Mouse (Mus musculus) forebrain, embryonic 13.5 days (tissue): Measurements from ENCODE around the gene Krt6b. TPM values are rescaled to one million over a fixed set of nuclear protein-coding genes. Genes with fewer than 3 reads are reported as not detected.
"Not testable (repeated sequence)": the region's sequence is repeated elsewhere in the genome, so short reads cannot be mapped to it uniquely, and the experiment has no call there.

Source experiments
- ATAC-seq: fragments of 200-750 bp; cut with Nextera tagmentation; 2 replicates; pipeline ENCODE4 v1.8.0; 2017
- H3K27ac ChIP-seq: fragments of 300-500 bp; sonication (generic); 2 replicates; pipeline ENCODE4 v1.5.1; 2015; ENCODE audit warnings: inconsistent platforms, mild to moderate bottlenecking, moderate library complexity
- H3K27me3 ChIP-seq: fragments of 300-500 bp; sonication (generic); 2 replicates; pipeline ENCODE4 v1.6.1; 2015; ENCODE audit warnings: mild to moderate bottlenecking, inconsistent platforms
- H3K36me3 ChIP-seq: fragments of 300-500 bp; sonication (generic); 2 replicates; pipeline ENCODE4 v1.6.1; 2015; ENCODE audit warnings: mild to moderate bottlenecking, inconsistent platforms; ENCODE audit not compliant: poor library complexity, severe bottlenecking
- H3K4me1 ChIP-seq: fragments of 300-500 bp; sonication (generic); 2 replicates; pipeline ENCODE4 v1.6.1; 2015; ENCODE audit warnings: inconsistent platforms
- H3K4me2 ChIP-seq: fragments of 300-500 bp; sonication (generic); 2 replicates; pipeline ENCODE4 v1.6.1; 2015; ENCODE audit warnings: inconsistent platforms, mild to moderate bottlenecking, moderate library complexity
- H3K4me3 ChIP-seq: fragments of 300-500 bp; sonication (generic); 2 replicates; pipeline ENCODE4 v1.5.1; 2015; ENCODE audit warnings: mild to moderate bottlenecking, inconsistent platforms
- H3K9ac ChIP-seq: fragments of 300-500 bp; sonication (generic); 2 replicates; pipeline ENCODE4 v1.6.1; 2015; ENCODE audit warnings: mild to moderate bottlenecking, inconsistent platforms
- H3K9me3 ChIP-seq: fragments of 300-500 bp; sonication (generic); replicated peaks from 2 replicates; pipeline ENCODE4 v1.6.1; 2016; ENCODE audit warnings: inconsistent platforms
- WGBS: fragments of 180-500 bp; shearing (Covaris S2); methylation state at CpG from one replicate; pipeline ENCODE4 v1.1.7; 2015; 5-methylcytosine and 5-hydroxymethylcytosine counted together
- microRNA-seq: library from miRNA; unstranded; fragments of <30 nt; microRNA quantifications from one replicate; pipeline ENCODE4, GENCODE M21; 2016
- polyA plus RNA-seq: library from polyadenylated mRNA; unstranded; fragments of >200 nt; fragmentation: Nextera tagmentation; extraction: Ambion mirVana; gene quantifications from 2 replicates; pipeline ENCODE4 v1.2.1, GENCODE M21; 2015

Gene Krt6b
- polyA plus RNA-seq, 1 experiment from 2014 or later, result not detected

DNA sequence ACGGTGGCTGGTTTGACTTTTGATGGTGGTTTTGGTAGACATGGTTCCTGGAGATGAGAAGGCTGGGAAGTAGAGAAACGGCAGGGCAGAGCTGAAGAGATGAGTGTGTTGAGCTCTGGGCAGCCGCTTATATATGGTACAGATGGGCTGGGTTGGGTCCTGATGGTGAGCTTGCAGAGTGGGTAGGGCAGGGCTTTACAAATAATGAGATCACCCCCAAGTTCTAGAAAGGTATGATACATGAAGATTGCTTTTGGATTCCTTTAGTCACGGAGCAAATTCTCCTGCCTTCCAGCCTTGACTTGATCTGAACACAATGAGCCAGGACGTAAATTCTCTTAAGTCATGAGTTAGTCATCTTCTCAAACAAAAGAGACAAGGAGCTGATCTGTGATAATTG lies 14.1 kb upstream of the Krt6b start, which contains the start of gene Krt6a:
TSS of gene Krt6a (minus strand) at position 101 of the 400 bp plus-strand sequence.
- no peaks in the 10 kb centered on the region for H3K36me3 ChIP-seq
- no peaks in the 10 kb centered on the region for H3K9me3 ChIP-seq
- WGBS, result 85% methylated on average over 5 of the region's 5 CpGs
- H3K27me3 ChIP-seq, result no peaks in the 10 kb centered on the region
- no peak within 1 kb of the TSS for H3K27ac ChIP-seq
- H3K4me2 ChIP-seq, result no peak within 1 kb of the TSS
- H3K9ac ChIP-seq, result no peak within 1 kb of the TSS
- ATAC-seq, result no peak
- H3K4me1 ChIP-seq, result no peaks in the 10 kb centered on the region
- no peak within 1 kb of the TSS for H3K4me3 ChIP-seq

DNA sequence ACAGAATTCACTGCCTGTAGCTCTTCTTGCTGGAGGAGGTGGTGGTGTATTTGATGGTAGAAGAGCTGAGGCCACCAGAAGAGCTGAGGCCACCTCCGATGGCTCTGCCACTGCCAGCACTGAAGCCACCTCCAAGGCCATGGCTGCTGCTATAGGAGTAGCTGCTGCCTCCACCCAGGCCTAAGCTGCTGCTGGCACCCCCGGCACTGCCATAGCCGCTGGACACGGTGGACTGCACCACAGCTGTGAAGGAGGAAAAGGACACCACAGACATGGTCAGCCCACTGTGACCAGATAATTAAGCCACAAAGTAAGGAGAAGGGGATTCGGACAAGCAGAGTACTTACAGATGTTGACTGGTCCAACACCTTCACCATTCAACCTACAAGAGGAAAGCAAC lies 10.4 kb upstream of the Krt6b start:
- not testable (repeated sequence) for H3K36me3 ChIP-seq, H3K9me3 ChIP-seq, H3K27ac ChIP-seq, ATAC-seq, H3K4me2 ChIP-seq, H3K9ac ChIP-seq, H3K4me1 ChIP-seq, H3K4me3 ChIP-seq, H3K27me3 ChIP-seq
- WGBS, result 89% methylated on average over 5 of the region's 5 CpGs

DNA sequence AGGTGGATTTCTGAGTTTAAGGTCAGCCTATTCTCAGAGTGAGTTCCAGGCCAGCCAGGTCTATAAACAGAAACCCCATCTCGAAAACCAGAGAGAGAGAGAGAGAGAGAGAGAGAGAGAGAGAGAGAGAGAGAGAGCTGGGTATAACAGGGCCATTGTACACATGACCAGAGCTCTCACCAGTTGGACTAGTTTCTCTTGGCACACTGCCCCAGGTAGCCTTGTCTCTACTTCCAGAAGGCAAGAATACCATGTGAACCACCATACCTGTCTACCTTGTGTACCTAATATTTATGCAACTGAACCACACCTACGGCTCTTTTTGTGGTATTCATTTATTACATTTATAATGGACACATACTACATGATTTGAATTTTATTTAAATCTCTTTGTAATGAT lies 8.1 kb upstream of the Krt6b start:
- Histone ChIP-seq H3K4me1 (no peaks in the 10 kb centered on the region), H3K4me3 (no peak overlapping the region), H3K9me3 (no peaks in the 10 kb centered on the region), H3K9ac (no peak overlapping the region), H3K27me3 (no peaks in the 10 kb centered on the region), H3K4me2 (no peak overlapping the region), H3K36me3 (no peaks in the 10 kb centered on the region), H3K27ac (no peak overlapping the region)
- 75% methylated on average over 2 of the region's 2 CpGs for WGBS
- ATAC-seq, result no peak

DNA sequence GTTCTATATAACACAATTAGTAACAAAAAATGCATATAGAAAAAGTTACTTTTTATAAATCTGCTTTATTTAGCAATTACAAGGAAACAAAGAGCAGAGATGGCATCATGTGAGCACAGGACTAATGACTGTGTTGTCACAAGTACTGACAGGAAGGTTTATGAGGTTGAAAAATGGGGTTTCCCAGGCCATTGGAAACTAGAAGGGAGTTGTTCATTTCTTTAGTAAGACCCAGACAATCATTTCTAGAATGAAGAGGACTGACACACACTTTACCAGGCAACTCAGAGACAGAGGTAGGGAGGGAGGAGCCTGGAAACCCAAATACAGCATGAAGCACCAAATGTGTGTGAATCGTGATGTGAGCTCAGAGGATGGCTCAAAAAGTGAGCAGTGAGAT lies 4.1 kb downstream of the Krt6b start:
- H3K27ac ChIP-seq, result no peak overlapping the region
- H3K4me1 ChIP-seq, result no peaks in the 10 kb centered on the region
- no peak overlapping the region for H3K4me2 ChIP-seq
- no peaks in the 10 kb centered on the region for H3K27me3 ChIP-seq
- H3K4me3 ChIP-seq, result no peak overlapping the region
- H3K36me3 ChIP-seq, result no peaks in the 10 kb centered on the region
- 88% methylated on average over 1 of the region's 1 CpGs for WGBS
- no peak overlapping the region for H3K9ac ChIP-seq
- ATAC-seq, result no peak
- H3K9me3 ChIP-seq, result no peaks in the 10 kb centered on the region

DNA sequence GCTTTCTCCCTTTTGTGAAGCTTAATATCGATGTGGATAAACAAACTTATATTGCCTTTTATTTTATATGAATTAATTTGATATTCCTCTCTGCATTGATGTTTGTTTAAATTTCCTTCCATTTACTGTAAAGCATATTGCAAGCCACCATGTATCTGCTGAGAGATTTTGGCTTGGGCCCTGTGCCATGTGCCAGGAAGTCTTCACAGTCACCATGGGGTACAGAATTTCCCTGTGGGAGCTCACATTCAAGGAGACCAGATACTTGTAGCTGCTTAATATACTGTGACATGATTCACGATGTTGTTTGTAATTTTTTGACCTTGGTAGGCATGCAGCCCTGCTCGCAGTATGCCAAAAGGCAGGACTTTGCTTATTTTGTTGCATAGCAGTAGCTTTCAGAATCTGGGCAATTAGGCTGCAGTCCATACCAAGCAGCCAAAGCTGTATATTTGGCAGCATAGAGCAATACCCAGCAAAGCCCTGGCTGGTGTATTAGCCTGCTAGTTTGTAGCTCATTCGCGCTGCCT lies 27.3 kb downstream of the Krt6b start:
- WGBS, result 88% methylated on average over 5 of the region's 5 CpGs
- Histone ChIP-seq H3K4me2 (no peak overlapping the region), H3K9ac (no peak overlapping the region), H3K4me3 (no peak overlapping the region), H3K9me3 (no peaks in the 10 kb centered on the region), H3K4me1 (no peaks in the 10 kb centered on the region), H3K27ac (no peak overlapping the region), H3K36me3 (no peaks in the 10 kb centered on the region), H3K27me3 (no peaks in the 10 kb centered on the region)
- no peak for ATAC-seq

DNA sequence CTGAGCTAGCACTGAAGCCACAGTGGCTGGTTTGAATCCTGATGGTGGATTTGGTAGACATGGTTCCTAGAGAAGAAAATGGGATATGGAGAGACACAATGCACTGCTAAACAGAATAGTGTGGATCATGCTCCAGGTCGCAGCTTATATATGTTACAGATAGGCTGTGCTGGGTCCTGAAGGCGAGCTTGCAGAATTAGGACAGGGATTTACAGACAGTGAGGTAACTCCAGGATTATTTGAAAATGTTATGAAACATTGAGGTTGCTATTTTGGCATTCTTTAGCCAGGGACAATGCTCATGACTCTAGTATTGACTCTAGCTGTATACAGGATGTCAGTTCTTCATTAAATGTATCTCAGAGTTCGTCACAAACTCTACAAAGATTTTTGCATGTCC lies 32.8 kb downstream of the Krt6b start, which contains the start of gene Gm5478:
TSS of gene Gm5478 (minus strand) at position 101 of the 400 bp plus-strand sequence.
- Histone ChIP-seq H3K36me3 (no peaks in the 10 kb centered on the region), H3K27me3 (no peaks in the 10 kb centered on the region), H3K9me3 (no peaks in the 10 kb centered on the region), H3K27ac (no peak within 1 kb of the TSS), H3K4me2 (no peak within 1 kb of the TSS), H3K4me1 (no peaks in the 10 kb centered on the region), H3K4me3 (no peak within 1 kb of the TSS), H3K9ac (no peak within 1 kb of the TSS)
- 70% methylated on average over 3 of the region's 3 CpGs for WGBS
- no peak for ATAC-seq

DNA sequence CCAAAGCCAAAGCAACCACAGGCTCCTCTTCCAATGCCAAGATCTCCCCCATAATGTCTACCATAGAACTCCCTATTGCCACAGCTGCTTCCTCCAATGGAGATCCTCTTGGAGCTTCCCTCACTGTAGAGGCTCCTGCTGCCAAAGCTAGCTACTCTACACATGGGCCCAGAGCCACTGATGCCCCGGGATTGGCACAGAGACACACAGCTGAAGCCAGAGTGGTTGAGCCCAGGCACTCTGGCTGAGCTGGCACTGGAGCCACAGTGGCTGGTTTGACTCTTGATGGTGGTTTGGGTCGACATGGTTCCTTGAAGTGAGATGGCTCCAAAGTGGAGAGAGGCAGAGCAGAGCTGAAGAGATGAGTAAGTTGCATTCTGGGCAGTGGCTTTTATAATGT lies 52.2 kb downstream of the Krt6b start, which contains the start of gene Gm5414:
TSS of gene Gm5414 (minus strand) at position 305 of the 400 bp plus-strand sequence.
- H3K27me3 ChIP-seq, result no peaks in the 10 kb centered on the region
- no peaks in the 10 kb centered on the region for H3K4me1 ChIP-seq
- H3K36me3 ChIP-seq, result no peaks in the 10 kb centered on the region
- H3K27ac ChIP-seq, result no peak within 1 kb of the TSS
- H3K4me2 ChIP-seq, result no peak within 1 kb of the TSS
- H3K9me3 ChIP-seq, result no peaks in the 10 kb centered on the region
- no peak within 1 kb of the TSS for H3K9ac ChIP-seq
- ATAC-seq, result no peak
- H3K4me3 ChIP-seq, result no peak within 1 kb of the TSS
- 70% methylated on average over 2 of the region's 2 CpGs for WGBS

Small RNA genes lying within 50 kb of the gene (microRNA-seq; reads per million reads assigned to microRNA genes)
- gene Gm44323, result not detected
- gene Gm44342, result not detected
- gene Gm44383, result not detected
- gene Gm44479, result not detected

Other genes starting within 250 kb of the Krt6b start
- gene Krt87, start 241.5 kb downstream of the Krt6b start, polyA plus RNA-seq, result 0.10 TPM in 1 of 2 replicates, not detected in the other
- not detected in 2 replicates for gene Krt88, start 232.5 kb downstream of the Krt6b start, polyA plus RNA-seq
- not detected in 2 replicates for gene Krt81, start 216.5 kb downstream of the Krt6b start, polyA plus RNA-seq
- not detected in 2 replicates for gene Krt86, start 206.8 kb downstream of the Krt6b start, polyA plus RNA-seq
- gene Krt83, start 188.8 kb downstream of the Krt6b start, polyA plus RNA-seq, result not detected in 2 replicates
- gene Gm49425, start 163.0 kb downstream of the Krt6b start, polyA plus RNA-seq, result not detected in 2 replicates
- not detected in 2 replicates for gene Krt84, start 147.5 kb downstream of the Krt6b start, polyA plus RNA-seq
- not detected in 2 replicates for gene Krt82, start 129.6 kb downstream of the Krt6b start, polyA plus RNA-seq
- gene Krt90, start 117.3 kb downstream of the Krt6b start, polyA plus RNA-seq, result not detected in 2 replicates
- gene Krt75, start 106.4 kb downstream of the Krt6b start, polyA plus RNA-seq, result not detected in 2 replicates
- gene Gm5414, start 52.1 kb downstream of the Krt6b start, polyA plus RNA-seq, result not detected in 2 replicates
- not detected in 2 replicates for gene Gm5478, start 32.9 kb downstream of the Krt6b start, polyA plus RNA-seq
- not detected in 2 replicates for gene Krt6a, start 14.0 kb upstream of the Krt6b start, polyA plus RNA-seq
- gene Krt5, start 32.6 kb upstream of the Krt6b start, polyA plus RNA-seq, result 0.14 and 0.35 TPM in 2 replicates
- gene Krt71, start 62.8 kb upstream of the Krt6b start, polyA plus RNA-seq, result not detected in 2 replicates
- gene Krt72, start 106.2 kb upstream of the Krt6b start, polyA plus RNA-seq, result not detected in 2 replicates
- 0.59 and 0.66 TPM in 2 replicates for gene Krt73, start 122.1 kb upstream of the Krt6b start, polyA plus RNA-seq
- gene Krt2, start 137.9 kb upstream of the Krt6b start, polyA plus RNA-seq, result not detected in 2 replicates
- gene Krt1, start 170.5 kb upstream of the Krt6b start, polyA plus RNA-seq, result 3.5 and 3.9 TPM in 2 replicates
- gene Krt77, start 189.4 kb upstream of the Krt6b start, polyA plus RNA-seq, result 0.19 and 0.65 TPM in 2 replicates
- not detected in 2 replicates for gene Krt76, start 212.6 kb upstream of the Krt6b start, polyA plus RNA-seq
- not detected in 2 replicates for gene Krt4, start 244.4 kb upstream of the Krt6b start, polyA plus RNA-seq